Mouse (Mus musculus) ES-Bruce4 (cell line): ENCODE measurements around the gene L3mbtl1. TPM values are rescaled to one million over a fixed set of nuclear protein-coding genes. Genes with fewer than 3 reads are reported as not detected.

Experiments used
- H3K27ac ChIP-seq: 2 replicates; pipeline ENCODE4 v1.5.1; 2012; ENCODE audit warnings: low read length, inconsistent platforms; ENCODE audit not compliant: insufficient read depth
- H3K27me3 ChIP-seq: 2 replicates; pipeline ENCODE4 v1.6.1; 2012; ENCODE audit warnings: mild to moderate bottlenecking, low read length, inconsistent platforms; ENCODE audit not compliant: control insufficient read depth, poor library complexity, insufficient read depth, severe bottlenecking
- H3K36me3 ChIP-seq: 2 replicates; pipeline ENCODE4 v1.6.1; 2012; ENCODE audit warnings: inconsistent platforms, mild to moderate bottlenecking, low read length, moderate library complexity; ENCODE audit not compliant: control insufficient read depth, poor library complexity, insufficient read depth, severe bottlenecking
- H3K4me1 ChIP-seq: one replicate; pipeline ENCODE4 v1.8.1; 2011; ENCODE audit warnings: low read length; ENCODE audit not compliant: control insufficient read depth, insufficient read depth
- H3K4me3 ChIP-seq: 2 replicates; pipeline ENCODE4 v1.5.1; 2011; ENCODE audit warnings: low read depth, mild to moderate bottlenecking, low read length
- H3K9ac ChIP-seq: 2 replicates; pipeline ENCODE4 v1.6.1; 2012; ENCODE audit warnings: low read depth, mild to moderate bottlenecking, inconsistent platforms; ENCODE audit not compliant: poor library complexity, severe bottlenecking
- H3K9me3 ChIP-seq: replicated peaks from 2 replicates; pipeline ENCODE4 v1.6.1; 2012; ENCODE audit warnings: mild to moderate bottlenecking, low read length, inconsistent platforms; ENCODE audit not compliant: control insufficient read depth, poor library complexity, insufficient read depth, severe bottlenecking
- CTCF ChIP-seq: IDR thresholded peaks from one replicate; pipeline ENCODE4 v1.8.1; 2011; ENCODE audit warnings: low read depth, low read length
- EP300 ChIP-seq: IDR thresholded peaks from 2 replicates; pipeline ENCODE4 v1.6.1; 2011; ENCODE audit warnings: low read depth, low read length; ENCODE audit not compliant: insufficient read depth
- POLR2A ChIP-seq: IDR thresholded peaks from one replicate; pipeline ENCODE4 v1.8.1; 2011; ENCODE audit warnings: low read length; ENCODE audit not compliant: insufficient read depth
- polyA plus RNA-seq: library from polyadenylated mRNA; stranded (reverse); fragments of >200 nt; gene quantifications from 2 replicates; pipeline ENCODE4 v1.2.4, GENCODE M21; 2011; ENCODE audit warnings: low read depth; ENCODE audit not compliant: missing spikeins, insufficient read depth, insufficient read length

L3mbtl1 gene
- polyA plus RNA-seq, 1 experiment, result 2.7 TPM

DNA sequence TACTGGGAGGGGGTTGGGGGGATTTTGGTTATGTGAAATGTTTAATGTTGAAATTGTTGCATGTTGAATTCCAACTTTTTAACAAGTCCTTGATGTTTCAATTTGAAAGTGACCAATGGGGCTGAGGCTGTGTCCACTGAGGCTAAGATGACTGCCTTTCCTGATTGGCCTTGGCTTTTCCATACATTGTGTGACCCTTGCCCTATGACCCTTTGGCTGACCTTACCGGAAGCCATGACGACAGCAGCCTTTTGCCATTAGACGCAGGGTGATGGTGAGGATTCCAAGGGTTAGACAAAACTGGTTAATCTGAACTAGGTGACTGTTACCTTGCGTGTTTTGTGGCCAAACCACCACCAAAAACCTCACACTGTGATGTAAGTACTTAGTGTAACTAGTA, 10.6 kb upstream of the L3mbtl1 start:
- peak overlapping the region; percentile 96 for H3K9ac ChIP-seq
- no peaks in the 10 kb centered on the region for H3K9me3 ChIP-seq
- H3K27ac ChIP-seq, result no peak overlapping the region
- H3K4me1 ChIP-seq, result no peaks in the 10 kb centered on the region
- TF ChIP-seq EP300 (no peak), CTCF (no peak), POLR2A (no peak)
- H3K36me3 ChIP-seq, result peaks cover 47% of the 10 kb centered on the region
- H3K4me3 ChIP-seq, result peak overlapping the region; percentile 55
- no peaks in the 10 kb centered on the region for H3K27me3 ChIP-seq

DNA sequence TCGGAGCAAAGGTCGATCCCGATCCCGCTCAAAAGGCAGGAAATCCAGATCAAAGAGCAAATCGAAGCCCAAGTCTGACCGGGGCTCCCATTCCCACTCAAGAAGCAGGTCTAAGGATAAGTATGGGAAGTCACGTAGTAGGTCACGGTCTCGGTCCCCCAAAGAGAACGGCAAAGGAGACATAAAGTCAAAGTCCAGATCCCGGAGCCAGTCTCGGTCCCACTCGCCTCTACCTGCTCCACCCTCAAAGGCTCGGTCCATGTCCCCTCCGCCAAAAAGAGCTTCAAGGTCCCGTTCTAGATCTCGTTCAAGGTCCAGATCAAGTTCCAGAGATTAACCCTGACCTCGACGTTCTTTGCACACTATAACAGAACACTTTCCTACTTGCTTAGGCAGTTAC, 8.9 kb upstream of the L3mbtl1 start:
- H3K27ac ChIP-seq, result no peak overlapping the region
- no peak overlapping the region for H3K4me3 ChIP-seq
- H3K9ac ChIP-seq, result no peak overlapping the region
- no peaks in the 10 kb centered on the region for H3K27me3 ChIP-seq
- no peaks in the 10 kb centered on the region for H3K9me3 ChIP-seq
- no peaks in the 10 kb centered on the region for H3K4me1 ChIP-seq
- H3K36me3 ChIP-seq, result peaks cover 63% of the 10 kb centered on the region
- TF ChIP-seq POLR2A (no peak), EP300 (no peak), CTCF (no peak)

DNA sequence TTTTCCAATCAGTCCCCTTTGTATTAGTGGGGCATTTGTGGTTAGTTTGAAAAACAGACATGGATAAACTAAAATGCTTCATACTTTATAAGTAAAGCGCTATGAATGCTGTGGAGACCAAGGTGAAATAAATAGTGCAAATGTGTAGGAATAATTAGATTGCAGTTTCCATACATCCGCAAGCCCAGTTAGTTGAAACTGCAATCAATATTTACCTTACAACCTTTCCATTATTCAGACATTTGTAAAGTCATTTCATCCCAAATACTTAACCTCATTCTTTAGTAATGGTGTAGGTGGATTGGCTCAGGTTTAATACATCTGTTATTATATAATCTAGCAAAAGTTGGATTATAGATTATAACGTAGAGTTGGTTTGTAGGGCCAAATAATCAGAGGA, 7.6 kb upstream of the L3mbtl1 start:
- no peaks in the 10 kb centered on the region for H3K27me3 ChIP-seq
- no peak overlapping the region for H3K9ac ChIP-seq
- H3K4me1 ChIP-seq, result no peaks in the 10 kb centered on the region
- H3K9me3 ChIP-seq, result no peaks in the 10 kb centered on the region
- no peak overlapping the region for H3K4me3 ChIP-seq
- H3K36me3 ChIP-seq, result peaks cover 69% of the 10 kb centered on the region
- H3K27ac ChIP-seq, result no peak overlapping the region
- no peak for TF ChIP-seq CTCF
- TF ChIP-seq EP300, result no peak
- TF ChIP-seq POLR2A, result no peak

DNA sequence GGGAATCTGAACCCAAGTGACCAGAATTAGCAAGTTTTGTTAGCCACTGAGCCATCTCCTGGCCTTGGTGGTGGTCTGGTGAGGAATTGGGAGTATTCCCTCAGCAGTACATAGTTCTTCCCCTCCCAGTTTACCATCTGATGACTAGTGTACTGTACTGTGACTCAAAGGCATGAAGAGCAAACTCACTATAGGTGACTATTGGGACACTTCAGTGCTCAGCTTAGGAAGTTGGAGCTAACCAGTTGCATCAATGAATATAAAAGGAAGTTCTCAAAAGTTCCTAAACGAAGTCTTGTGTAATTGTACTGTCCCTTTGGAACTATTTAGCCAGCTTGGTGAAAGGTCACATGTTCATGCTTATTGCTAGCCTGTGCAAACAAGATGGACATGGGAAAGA, 3.7 kb upstream of the L3mbtl1 start:
- peaks cover 51% of the 10 kb centered on the region for H3K36me3 ChIP-seq
- no peak overlapping the region for H3K27ac ChIP-seq
- H3K9me3 ChIP-seq, result no peaks in the 10 kb centered on the region
- H3K4me1 ChIP-seq, result no peaks in the 10 kb centered on the region
- H3K9ac ChIP-seq, result no peak overlapping the region
- H3K27me3 ChIP-seq, result no peaks in the 10 kb centered on the region
- TF ChIP-seq CTCF (no peak), POLR2A (no peak), EP300 (no peak)
- H3K4me3 ChIP-seq, result no peak overlapping the region

DNA sequence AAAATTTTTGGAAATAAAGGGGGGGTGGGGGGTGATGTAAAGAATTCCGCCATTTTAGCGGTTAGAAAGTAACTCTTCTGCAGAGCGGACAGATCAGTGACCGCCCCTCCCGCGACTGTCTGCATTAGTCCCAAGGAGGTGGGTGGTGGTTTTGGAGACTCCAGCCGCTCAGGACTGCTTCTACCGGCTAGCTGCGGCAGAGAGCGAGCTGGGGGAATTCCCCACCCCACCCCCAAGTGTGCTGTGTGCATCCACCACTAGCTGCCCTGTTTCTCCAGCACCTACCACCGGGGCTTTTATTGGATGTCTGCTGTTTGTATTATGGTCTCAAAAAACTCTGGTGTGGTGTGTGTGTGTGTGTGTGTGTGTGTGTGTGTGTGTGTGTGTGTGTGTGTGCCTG, 659 bp downstream of the L3mbtl1 start:
- H3K36me3 ChIP-seq, result peaks cover 11% of the 10 kb centered on the region
- H3K27me3 ChIP-seq, result no peaks in the 10 kb centered on the region
- TF ChIP-seq EP300 (no peak), POLR2A (no peak), CTCF (no peak)
- H3K27ac ChIP-seq, result no peak overlapping the region
- H3K9me3 ChIP-seq, result no peaks in the 10 kb centered on the region
- peaks cover 3% of the 10 kb centered on the region for H3K4me1 ChIP-seq
- no peak overlapping the region for H3K4me3 ChIP-seq
- no peak overlapping the region for H3K9ac ChIP-seq

DNA sequence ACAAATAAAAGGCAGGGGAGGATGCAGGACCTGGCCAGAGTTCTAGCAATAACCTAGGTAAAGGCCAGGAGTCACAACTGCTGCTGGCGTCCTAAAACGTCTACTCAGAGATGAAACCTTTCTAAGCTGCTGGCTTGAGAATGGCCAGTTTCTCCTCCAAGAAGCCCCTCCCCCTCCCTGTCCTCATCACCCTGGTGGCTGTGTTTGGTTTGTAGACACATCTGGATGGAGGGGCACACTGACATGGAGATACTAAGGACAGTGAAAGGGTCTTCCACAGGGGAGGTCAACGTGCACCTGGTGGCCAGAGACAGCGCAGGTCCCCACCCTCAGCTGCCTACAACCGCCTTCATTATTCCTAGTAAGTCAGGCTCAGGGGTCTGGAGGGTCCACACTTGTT, 3.7 kb downstream of the L3mbtl1 start:
- H3K36me3 ChIP-seq, result no peaks in the 10 kb centered on the region
- H3K27ac ChIP-seq, result no peak overlapping the region
- no peak overlapping the region for H3K9ac ChIP-seq
- no peaks in the 10 kb centered on the region for H3K9me3 ChIP-seq
- peaks cover 3% of the 10 kb centered on the region for H3K4me1 ChIP-seq
- H3K27me3 ChIP-seq, result no peaks in the 10 kb centered on the region
- H3K4me3 ChIP-seq, result no peak overlapping the region
- TF ChIP-seq CTCF, result no peak
- no peak for TF ChIP-seq EP300
- TF ChIP-seq POLR2A, result no peak
